Mouse (Mus musculus): ENCODE data around the gene Myoz1.

DNA sequence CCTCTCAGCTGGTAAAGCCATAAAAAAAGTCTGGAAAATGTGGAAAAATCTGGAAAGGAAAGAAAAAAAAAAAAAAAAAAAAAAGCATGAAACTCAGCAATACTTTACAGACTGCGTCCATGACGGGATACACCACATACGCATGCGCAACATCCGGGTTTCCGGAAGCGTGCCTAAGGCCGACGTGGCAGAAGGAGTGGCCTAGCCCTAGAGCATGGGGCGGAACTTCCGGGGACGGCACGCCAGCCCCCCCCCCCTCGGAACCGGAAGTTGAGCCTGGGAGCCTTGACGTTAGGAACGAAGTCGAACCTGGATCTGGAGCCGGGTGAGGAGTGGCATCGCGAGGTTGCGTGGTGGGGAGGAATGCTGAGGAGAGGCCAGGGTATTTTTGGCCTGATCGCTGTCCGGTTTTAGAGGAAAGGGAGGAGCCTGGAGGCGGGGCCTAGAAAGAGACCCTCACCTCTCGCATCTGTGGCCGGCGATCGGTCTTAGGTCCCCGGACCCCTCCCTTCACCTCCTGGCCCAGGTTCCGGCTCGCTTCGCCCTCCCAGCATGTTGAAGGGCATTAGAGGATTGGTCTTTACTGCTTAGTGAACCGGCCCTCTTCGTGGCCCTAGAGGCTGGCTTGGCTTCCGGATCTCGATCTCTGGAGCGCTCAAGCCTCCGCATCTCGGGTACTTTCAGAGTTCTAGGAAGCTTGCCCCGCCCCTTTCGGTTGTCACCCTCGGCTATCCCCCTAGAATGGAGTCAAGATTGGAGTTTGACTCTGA lies 17.9 kb upstream of the Myoz1 start, which contains the start of gene Sec24c:
- TF ChIP-seq TAL1 (IDR thresholded peaks at IDR 0.05; ENCODE audit: low read length) (no peak), GATA1 (IDR thresholded peaks at IDR 0.05; ENCODE audit: low read length) (no peak)
